Mouse (Mus musculus): Measurements from ENCODE around the gene Gm6588. TPM values are rescaled to one million over a fixed set of nuclear protein-coding genes. Genes with fewer than 3 reads are reported as not detected.
"Not testable (repeated sequence)": the region's sequence is repeated elsewhere in the genome, so short reads cannot be mapped to it uniquely, and the experiment has no call there.

Gm6588 gene
- polyA plus RNA-seq (2015; fragmentation: Nextera tagmentation; extraction: Ambion mirVana): not detected in 2 replicates

- Histone ChIP-seq H3K36me3 (ENCODE audit: control insufficient read depth, insufficient read depth, low read length) (no peaks in the 10 kb centered on the region), H3K9ac (ENCODE audit: low read depth, low read length) (no peak within 1 kb of the TSS), H3K27me3 (replicated peaks; ENCODE audit: control insufficient read depth, insufficient read depth, low read length) (no peaks in the 10 kb centered on the region), H3K9me3 (ENCODE audit: control insufficient read depth, low read length) (no peaks in the 10 kb centered on the region), H3K4me1 (ENCODE audit: control insufficient read depth, insufficient read depth, low read length) (no peaks in the 10 kb centered on the region), H3K4me2 (ENCODE audit: low read depth, low read length) (no peak within 1 kb of the TSS), H3K4me3 (ENCODE audit: low read length) (no peak within 1 kb of the TSS), H3K27ac (ENCODE audit: low read length) (no peak within 1 kb of the TSS)
- no peak for ATAC-seq
- WGBS: 57% methylated on average over 18 of the region's 18 CpGs
Observed at GRCm38 (mm10) chr5:112448747-112449440, at the start of gene Gm6588. Gm6588 (plus strand) TSS chr5:112449426.

GRCm38 (mm10) chr5:112402437-112402836 lies 46.8 kb upstream of the Gm6588 start:
- Histone ChIP-seq H3K4me3 (ENCODE audit: low read length) (no peak overlapping the region), H3K27me3 (replicated peaks; ENCODE audit: control insufficient read depth, insufficient read depth, low read length) (no peaks in the 10 kb centered on the region), H3K9ac (ENCODE audit: low read depth, low read length) (no peak overlapping the region), H3K9me3 (ENCODE audit: control insufficient read depth, low read length) (no peaks in the 10 kb centered on the region), H3K36me3 (ENCODE audit: control insufficient read depth, insufficient read depth, low read length) (no peaks in the 10 kb centered on the region), H3K27ac (ENCODE audit: low read length) (no peak overlapping the region), H3K4me1 (ENCODE audit: control insufficient read depth, insufficient read depth, low read length) (no peaks in the 10 kb centered on the region), H3K4me2 (ENCODE audit: low read depth, low read length) (no peak overlapping the region)
- ATAC-seq: no peak
- 43% methylated on average over 3 of the region's 3 CpGs for WGBS

- H3K27me3 ChIP-seq (replicated peaks; ENCODE audit: control insufficient read depth, insufficient read depth, low read length): no peaks in the 10 kb centered on the region
- ATAC-seq: no peak
- H3K4me1 ChIP-seq (ENCODE audit: control insufficient read depth, insufficient read depth, low read length): no peaks in the 10 kb centered on the region
- no peaks in the 10 kb centered on the region for H3K36me3 ChIP-seq (ENCODE audit: control insufficient read depth, insufficient read depth, low read length)
- no peaks in the 10 kb centered on the region for H3K9me3 ChIP-seq (ENCODE audit: control insufficient read depth, low read length)
- H3K9ac ChIP-seq (ENCODE audit: low read depth, low read length): no peak overlapping the region
- H3K4me3 ChIP-seq (ENCODE audit: low read length): no peak overlapping the region
- no peak overlapping the region for H3K27ac ChIP-seq (ENCODE audit: low read length)
- 61% methylated on average over 3 of the region's 3 CpGs for WGBS
- no peak overlapping the region for H3K4me2 ChIP-seq (ENCODE audit: low read depth, low read length)
Observed at GRCm38 (mm10) chr5:112406017-112406416, 43.2 kb upstream of the Gm6588 start.

- no peaks in the 10 kb centered on the region for H3K36me3 ChIP-seq (ENCODE audit: control insufficient read depth, insufficient read depth, low read length)
- H3K27ac ChIP-seq (ENCODE audit: low read length): no peak overlapping the region
- peaks cover 4% of the 10 kb centered on the region; the same call in 1 of the 2 replicates for H3K4me1 ChIP-seq (ENCODE audit: control insufficient read depth, insufficient read depth, low read length)
- H3K4me2 ChIP-seq (ENCODE audit: low read depth, low read length): no peak overlapping the region
- WGBS: 62% methylated on average over 5 of the region's 5 CpGs
- H3K9ac ChIP-seq (ENCODE audit: low read depth, low read length): no peak overlapping the region
- no peaks in the 10 kb centered on the region for H3K9me3 ChIP-seq (ENCODE audit: control insufficient read depth, low read length)
- no peak overlapping the region for H3K4me3 ChIP-seq (ENCODE audit: low read length)
- no peaks in the 10 kb centered on the region for H3K27me3 ChIP-seq (replicated peaks; ENCODE audit: control insufficient read depth, insufficient read depth, low read length)
- ATAC-seq: no peak
Observed at GRCm38 (mm10) chr5:112409274-112409673, 40.0 kb upstream of the Gm6588 start.

- H3K27me3 ChIP-seq (replicated peaks; ENCODE audit: control insufficient read depth, insufficient read depth, low read length): no peaks in the 10 kb centered on the region
- ATAC-seq: no peak
- H3K4me3 ChIP-seq (ENCODE audit: low read length): no peak overlapping the region
- H3K4me2 ChIP-seq (ENCODE audit: low read depth, low read length): no peak overlapping the region
- 29% methylated on average over 11 of the region's 11 CpGs for WGBS
- no peak overlapping the region for H3K9ac ChIP-seq (ENCODE audit: low read depth, low read length)
- peaks cover 4% of the 10 kb centered on the region; the same call in 1 of the 2 replicates for H3K4me1 ChIP-seq (ENCODE audit: control insufficient read depth, insufficient read depth, low read length)
- no peaks in the 10 kb centered on the region for H3K9me3 ChIP-seq (ENCODE audit: control insufficient read depth, low read length)
- H3K27ac ChIP-seq (ENCODE audit: low read length): no peak overlapping the region
- H3K36me3 ChIP-seq (ENCODE audit: control insufficient read depth, insufficient read depth, low read length): no peaks in the 10 kb centered on the region
Observed at GRCm38 (mm10) chr5:112411072-112411471, 38.2 kb upstream of the Gm6588 start.

- Histone ChIP-seq H3K4me2 (ENCODE audit: low read depth, low read length) (no peak overlapping the region), H3K4me3 (ENCODE audit: low read length) (no peak overlapping the region), H3K36me3 (ENCODE audit: control insufficient read depth, insufficient read depth, low read length) (no peaks in the 10 kb centered on the region), H3K9me3 (ENCODE audit: control insufficient read depth, low read length) (no peaks in the 10 kb centered on the region), H3K27me3 (replicated peaks; ENCODE audit: control insufficient read depth, insufficient read depth, low read length) (no peaks in the 10 kb centered on the region), H3K9ac (ENCODE audit: low read depth, low read length) (no peak overlapping the region), H3K4me1 (ENCODE audit: control insufficient read depth, insufficient read depth, low read length) (peaks cover 4% of the 10 kb centered on the region; the same call in 1 of the 2 replicates), H3K27ac (ENCODE audit: low read length) (no peak overlapping the region)
- no peak for ATAC-seq
- WGBS: 10% methylated on average over 19 of the region's 19 CpGs
Observed at GRCm38 (mm10) chr5:112411514-112412335, 37.5 kb upstream of the Gm6588 start.

- H3K27ac ChIP-seq (ENCODE audit: low read length); H3K4me1 ChIP-seq (ENCODE audit: control insufficient read depth, insufficient read depth, low read length); ATAC-seq; H3K9ac ChIP-seq (ENCODE audit: low read depth, low read length); H3K9me3 ChIP-seq (ENCODE audit: control insufficient read depth, low read length); H3K36me3 ChIP-seq (ENCODE audit: control insufficient read depth, insufficient read depth, low read length); H3K4me3 ChIP-seq (ENCODE audit: low read length); H3K4me2 ChIP-seq (ENCODE audit: low read depth, low read length); H3K27me3 ChIP-seq (replicated peaks; ENCODE audit: control insufficient read depth, insufficient read depth, low read length): not testable (repeated sequence)
- 79% methylated on average over 4 of the region's 4 CpGs for WGBS
Observed at GRCm38 (mm10) chr5:112412781-112413180, 36.4 kb upstream of the Gm6588 start.

GRCm38 (mm10) chr5:112416673-112417072 lies 32.6 kb upstream of the Gm6588 start:
- WGBS: 67% methylated on average over 5 of the region's 5 CpGs
- Histone ChIP-seq H3K27me3 (replicated peaks; ENCODE audit: control insufficient read depth, insufficient read depth, low read length) (no peaks in the 10 kb centered on the region), H3K9ac (ENCODE audit: low read depth, low read length) (no peak overlapping the region), H3K36me3 (ENCODE audit: control insufficient read depth, insufficient read depth, low read length) (no peaks in the 10 kb centered on the region), H3K4me3 (ENCODE audit: low read length) (no peak overlapping the region), H3K9me3 (ENCODE audit: control insufficient read depth, low read length) (no peaks in the 10 kb centered on the region), H3K4me1 (ENCODE audit: control insufficient read depth, insufficient read depth, low read length) (peaks cover 2% of the 10 kb centered on the region; the same call in 1 of the 2 replicates), H3K27ac (ENCODE audit: low read length) (no peak overlapping the region), H3K4me2 (ENCODE audit: low read depth, low read length) (no peak overlapping the region)
- ATAC-seq: no peak

GRCm38 (mm10) chr5:112418023-112418422 lies 31.2 kb upstream of the Gm6588 start:
- Histone ChIP-seq H3K4me3 (ENCODE audit: low read length) (no peak overlapping the region), H3K9me3 (ENCODE audit: control insufficient read depth, low read length) (no peaks in the 10 kb centered on the region), H3K9ac (ENCODE audit: low read depth, low read length) (no peak overlapping the region), H3K36me3 (ENCODE audit: control insufficient read depth, insufficient read depth, low read length) (no peaks in the 10 kb centered on the region), H3K4me2 (ENCODE audit: low read depth, low read length) (no peak overlapping the region), H3K4me1 (ENCODE audit: control insufficient read depth, insufficient read depth, low read length) (no peaks in the 10 kb centered on the region), H3K27me3 (replicated peaks; ENCODE audit: control insufficient read depth, insufficient read depth, low read length) (no peaks in the 10 kb centered on the region), H3K27ac (ENCODE audit: low read length) (no peak overlapping the region)
- 61% methylated on average over 4 of the region's 4 CpGs for WGBS
- ATAC-seq: no peak
